Mouse (Mus musculus): ENCODE data around the gene Xrcc3. TPM values are rescaled to one million over a fixed set of nuclear protein-coding genes. Genes with fewer than 3 reads are reported as not detected.

Xrcc3 gene
- polyA plus RNA-seq, 2 experiments = 10.1 to 26.3 TPM

DNA sequence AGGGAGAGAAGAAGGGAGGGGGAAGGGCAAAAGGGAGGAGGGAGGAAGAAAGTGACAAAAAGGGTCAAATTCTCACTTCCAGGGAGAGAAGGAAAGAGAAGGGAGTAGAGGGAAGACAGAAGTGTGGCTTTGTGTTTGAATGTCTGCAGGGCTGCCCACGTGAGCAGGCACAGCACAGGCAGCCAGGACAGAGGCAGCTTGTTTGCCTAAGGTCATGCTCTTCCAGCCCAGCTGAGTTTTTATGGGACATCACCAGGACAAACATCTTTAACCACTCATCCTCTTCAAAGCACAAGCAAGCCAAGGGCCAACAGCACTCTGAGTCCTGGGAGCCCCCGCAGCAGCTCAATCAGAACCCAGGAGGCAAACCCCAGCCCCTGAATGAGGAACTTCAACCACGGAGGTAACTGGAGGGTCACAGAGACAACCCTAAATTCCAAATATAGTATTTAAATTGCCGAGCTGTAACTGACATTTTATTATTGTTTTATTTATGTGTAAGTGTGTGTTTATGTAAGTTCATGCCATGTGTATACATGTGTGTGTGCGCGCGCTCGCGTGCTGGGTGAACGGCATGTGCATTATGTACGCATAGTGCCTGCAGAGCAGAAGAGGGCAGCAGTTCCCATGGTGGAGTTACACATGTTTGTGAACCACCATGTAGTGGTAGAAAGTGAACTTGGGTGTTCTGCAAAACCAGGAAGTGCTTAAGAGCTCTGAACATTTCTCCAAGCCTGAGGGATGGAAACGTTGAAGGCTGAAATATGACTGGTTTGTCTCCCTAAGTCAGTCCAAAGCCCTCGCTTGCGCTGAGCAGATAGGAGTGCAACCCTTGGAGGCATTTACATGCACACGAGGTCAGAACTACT is 29.1 kb upstream of the Xrcc3 start:
- Histone ChIP-seq H3K27ac (replicated peaks; ENCODE audit: low read depth, low read length) (no peak overlapping the region), H3K36me3 (ENCODE audit: control insufficient read depth, insufficient read depth, low read length) (peaks cover 47% of the 10 kb centered on the region), H3K9ac (ENCODE audit: low read depth, low read length, severe bottlenecking) (no peak overlapping the region), H3K4me2 (replicated peaks; ENCODE audit: low read depth, low read length, severe bottlenecking) (no peak overlapping the region), H3K4me1 (ENCODE audit: control insufficient read depth, insufficient read depth, low read length) (no peaks in the 10 kb centered on the region), H3K4me3 (replicated peaks; ENCODE audit: low read length) (no peak overlapping the region), H3K9me3 (ENCODE audit: control insufficient read depth, low read length) (no peaks in the 10 kb centered on the region), H3K27me3 (ENCODE audit: control insufficient read depth, insufficient read depth, low read length) (no peaks in the 10 kb centered on the region)
- DNase-seq (ENCODE audit: low spot score) (no peak), ATAC-seq (ENCODE audit: low FRiP score, low read depth) (no peak)
- WGBS = 69% methylated on average over 15 of the region's 15 CpGs
- TF ChIP-seq POLR2A (IDR thresholded peaks at IDR 0.05; ENCODE audit: borderline replicate concordance, extremely low read depth, insufficient read depth, insufficient read length) = no peak

DNA sequence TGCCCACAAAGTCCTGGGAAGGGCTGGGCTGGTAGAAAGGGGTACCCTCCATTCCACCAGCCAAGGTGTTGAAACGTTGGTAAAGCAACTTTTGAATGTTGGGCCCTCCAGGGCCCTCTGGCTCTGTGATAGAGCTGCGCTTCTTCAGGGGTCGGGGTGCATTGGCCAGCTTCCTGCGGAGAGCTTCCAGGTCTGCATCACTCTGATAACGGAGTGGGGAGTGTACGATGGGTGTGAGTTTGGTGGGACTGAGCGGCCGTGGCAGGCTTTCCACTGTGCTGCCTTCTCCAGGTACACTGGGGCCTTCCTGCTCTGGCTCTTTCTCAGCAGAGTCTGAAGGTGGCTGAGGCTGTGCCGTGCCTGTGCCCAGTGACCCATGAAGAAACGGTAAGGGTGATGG is 19.8 kb upstream of the Xrcc3 start:
- Histone ChIP-seq H3K27ac (replicated peaks; ENCODE audit: low read depth, low read length) (no peak overlapping the region), H3K9ac (ENCODE audit: low read depth, low read length, severe bottlenecking) (no peak overlapping the region), H3K36me3 (ENCODE audit: control insufficient read depth, insufficient read depth, low read length) (peaks cover 93% of the 10 kb centered on the region), H3K4me2 (replicated peaks; ENCODE audit: low read depth, low read length, severe bottlenecking) (no peak overlapping the region), H3K4me3 (replicated peaks; ENCODE audit: low read length) (no peak overlapping the region), H3K4me1 (ENCODE audit: control insufficient read depth, insufficient read depth, low read length) (no peaks in the 10 kb centered on the region), H3K27me3 (ENCODE audit: control insufficient read depth, insufficient read depth, low read length) (no peaks in the 10 kb centered on the region), H3K9me3 (ENCODE audit: control insufficient read depth, low read length) (no peaks in the 10 kb centered on the region)
- 89% methylated on average over 10 of the region's 10 CpGs for WGBS
- ATAC-seq (ENCODE audit: low FRiP score, low read depth) (no peak), DNase-seq (ENCODE audit: low spot score) (no peak)
- TF ChIP-seq POLR2A (IDR thresholded peaks at IDR 0.05; ENCODE audit: borderline replicate concordance, extremely low read depth, insufficient read depth, insufficient read length) = no peak

DNA sequence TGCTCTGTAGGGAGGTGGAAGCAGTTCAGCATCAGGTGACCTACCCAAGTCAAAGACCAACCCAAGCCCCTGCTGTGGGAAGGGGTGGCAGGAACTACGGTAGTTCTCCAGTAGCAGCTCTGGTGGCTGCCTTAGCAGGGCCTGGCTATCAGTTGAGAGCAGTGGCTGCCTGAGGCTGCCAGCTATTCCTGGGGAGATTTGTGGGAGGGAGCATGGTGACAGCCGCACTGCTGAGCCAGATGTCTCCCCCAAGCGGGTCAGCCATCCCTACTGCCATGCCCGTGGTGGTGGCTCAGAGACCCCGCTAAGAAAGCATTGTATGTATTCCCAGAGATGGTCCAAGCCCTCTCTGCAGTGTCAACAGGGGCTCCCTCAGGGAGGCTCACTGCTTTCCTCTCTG is 19.0 kb upstream of the Xrcc3 start:
- peaks cover 94% of the 10 kb centered on the region for H3K36me3 ChIP-seq (ENCODE audit: control insufficient read depth, insufficient read depth, low read length)
- no peak for DNase-seq (ENCODE audit: low spot score)
- H3K4me2 ChIP-seq (replicated peaks; ENCODE audit: low read depth, low read length, severe bottlenecking) = no peak overlapping the region
- ATAC-seq (ENCODE audit: low FRiP score, low read depth) = no peak
- H3K4me3 ChIP-seq (replicated peaks; ENCODE audit: low read length) = no peak overlapping the region
- no peak overlapping the region for H3K9ac ChIP-seq (ENCODE audit: low read depth, low read length, severe bottlenecking)
- no peak for TF ChIP-seq POLR2A (IDR thresholded peaks at IDR 0.05; ENCODE audit: borderline replicate concordance, extremely low read depth, insufficient read depth, insufficient read length)
- no peak overlapping the region for H3K27ac ChIP-seq (replicated peaks; ENCODE audit: low read depth, low read length)
- H3K27me3 ChIP-seq (ENCODE audit: control insufficient read depth, insufficient read depth, low read length) = no peaks in the 10 kb centered on the region
- no peaks in the 10 kb centered on the region for H3K9me3 ChIP-seq (ENCODE audit: control insufficient read depth, low read length)
- no peaks in the 10 kb centered on the region for H3K4me1 ChIP-seq (ENCODE audit: control insufficient read depth, insufficient read depth, low read length)
- 75% methylated on average over 5 of the region's 5 CpGs for WGBS

GRCm38 (mm10) chr12:111830375-111830774 is 16.7 kb upstream of the Xrcc3 start:
- 87% methylated on average over 10 of the region's 10 CpGs for WGBS
- Histone ChIP-seq H3K27ac (replicated peaks; ENCODE audit: low read depth, low read length) (no peak overlapping the region), H3K4me2 (replicated peaks; ENCODE audit: low read depth, low read length, severe bottlenecking) (no peak overlapping the region), H3K4me3 (replicated peaks; ENCODE audit: low read length) (no peak overlapping the region), H3K9ac (ENCODE audit: low read depth, low read length, severe bottlenecking) (no peak overlapping the region), H3K4me1 (ENCODE audit: control insufficient read depth, insufficient read depth, low read length) (no peaks in the 10 kb centered on the region), H3K27me3 (ENCODE audit: control insufficient read depth, insufficient read depth, low read length) (no peaks in the 10 kb centered on the region), H3K36me3 (ENCODE audit: control insufficient read depth, insufficient read depth, low read length) (peaks cover 93% of the 10 kb centered on the region), H3K9me3 (ENCODE audit: control insufficient read depth, low read length) (no peaks in the 10 kb centered on the region)
- no peak for ATAC-seq (ENCODE audit: low FRiP score, low read depth)
- no peak for DNase-seq (ENCODE audit: low spot score)
- TF ChIP-seq POLR2A (IDR thresholded peaks at IDR 0.05; ENCODE audit: borderline replicate concordance, extremely low read depth, insufficient read depth, insufficient read length) = no peak

- TF ChIP-seq POLR2A (IDR thresholded peaks at IDR 0.05; ENCODE audit: borderline replicate concordance, extremely low read depth, insufficient read depth, insufficient read length) = no peak
Observed at GRCm38 (mm10) chr12:111829954-111830353, 16.3 kb upstream of the Xrcc3 start.

More at GRCm38 (mm10) chr12:111829954-111830353, 16.3 kb upstream of the Xrcc3 start:
- Histone ChIP-seq H3K36me3 (ENCODE audit: control insufficient read depth, insufficient read depth, low read length) (peaks cover 93% of the 10 kb centered on the region), H3K9ac (ENCODE audit: low read depth, low read length, severe bottlenecking) (no peak overlapping the region), H3K9me3 (ENCODE audit: control insufficient read depth, low read length) (no peaks in the 10 kb centered on the region), H3K4me3 (replicated peaks; ENCODE audit: low read length) (no peak overlapping the region), H3K27me3 (ENCODE audit: control insufficient read depth, insufficient read depth, low read length) (no peaks in the 10 kb centered on the region), H3K4me2 (replicated peaks; ENCODE audit: low read depth, low read length, severe bottlenecking) (no peak overlapping the region), H3K4me1 (ENCODE audit: control insufficient read depth, insufficient read depth, low read length) (no peaks in the 10 kb centered on the region), H3K27ac (replicated peaks; ENCODE audit: low read depth, low read length) (no peak overlapping the region)
- 87% methylated on average over 9 of the region's 9 CpGs for WGBS
- DNase-seq (ENCODE audit: low spot score) (no peak), ATAC-seq (ENCODE audit: low FRiP score, low read depth) (no peak)
